Mouse (Mus musculus) hindbrain, postnatal 0 days (tissue): ENCODE data around the gene Lcmt2. TPM values are rescaled to one million over a fixed set of nuclear protein-coding genes. Genes with fewer than 3 reads are reported as not detected.
"Not testable (repeated sequence)": the region's sequence is repeated elsewhere in the genome, so short reads cannot be mapped to it uniquely, and the experiment has no call there.

Experiments used
- ATAC-seq: fragments of 200-750 bp; cut with Nextera tagmentation; 2 replicates; pipeline ENCODE4 v1.8.0; 2017; ENCODE audit warnings: mild to moderate bottlenecking, moderate TSS enrichment, moderate library complexity
- DNase-seq: peaks from one replicate; pipeline ENCODE4 v3.0.0-alpha.2; 2015; ENCODE audit warnings: low spot score
- H3K27ac ChIP-seq: fragments of 300-500 bp; sonication (generic); 2 replicates; pipeline ENCODE4 v1.5.1; 2014; ENCODE audit warnings: mild to moderate bottlenecking
- H3K27me3 ChIP-seq: fragments of 300-500 bp; sonication (generic); 2 replicates; pipeline ENCODE4 v1.6.1; 2014; ENCODE audit warnings: low read length, mixed read lengths; ENCODE audit not compliant: insufficient read depth
- H3K36me3 ChIP-seq: fragments of 300-500 bp; sonication (generic); 2 replicates; pipeline ENCODE4 v1.6.1; 2014; ENCODE audit warnings: low read length, mixed read lengths; ENCODE audit not compliant: insufficient read depth
- H3K4me1 ChIP-seq: fragments of 300-500 bp; sonication (generic); 2 replicates; pipeline ENCODE4 v1.6.1; 2014; ENCODE audit warnings: antibody characterized with exemption, low read length, mixed read lengths; ENCODE audit not compliant: insufficient read depth
- H3K4me2 ChIP-seq: fragments of 300-500 bp; sonication (generic); 2 replicates; pipeline ENCODE4 v1.6.1; 2014; ENCODE audit warnings: low read depth, mild to moderate bottlenecking, low read length, moderate library complexity, mixed read lengths
- H3K4me3 ChIP-seq: fragments of 300-500 bp; sonication (generic); 2 replicates; pipeline ENCODE4 v1.5.1; 2014; ENCODE audit warnings: low read length
- H3K9ac ChIP-seq: fragments of 300-500 bp; sonication (generic); replicated peaks from 2 replicates; pipeline ENCODE4 v1.6.1; 2014; ENCODE audit warnings: mild to moderate bottlenecking, low read length, moderate library complexity, mixed read lengths
- H3K9me3 ChIP-seq: fragments of 300-500 bp; sonication (generic); 2 replicates; pipeline ENCODE4 v1.6.1; 2016; ENCODE audit warnings: low read length, mixed read lengths
- CTCF ChIP-seq: IDR thresholded peaks from 2 replicates; pipeline ENCODE4 v1.5.1; 2016; ENCODE audit warnings: antibody characterized with exemption, control low read depth, low read depth
- WGBS: fragments of 180-500 bp; shearing (Covaris S2); extraction: QIAGEN DNeasy Blood & Tissue Kit; methylation state at CpG from one replicate; pipeline ENCODE4 v1.1.7; 2014; 5-methylcytosine and 5-hydroxymethylcytosine counted together
- polyA plus RNA-seq: library from polyadenylated mRNA; unstranded; fragments of >200 nt; fragmentation: Nextera tagmentation; extraction: Ambion mirVana; gene quantifications from 2 replicates; pipeline ENCODE4 v1.2.1, GENCODE M21; 2015
- total RNA-seq: library from RNA; depleted of rRNA; stranded (reverse); fragments of >200 nt; gene quantifications from 2 replicates; pipeline ENCODE4 v1.2.3, GENCODE M21; 2014

Gene Lcmt2
- total and polyA plus RNA-seq, 2 experiments from 2014 or later = 10.1 to 11.4 TPM

DNA sequence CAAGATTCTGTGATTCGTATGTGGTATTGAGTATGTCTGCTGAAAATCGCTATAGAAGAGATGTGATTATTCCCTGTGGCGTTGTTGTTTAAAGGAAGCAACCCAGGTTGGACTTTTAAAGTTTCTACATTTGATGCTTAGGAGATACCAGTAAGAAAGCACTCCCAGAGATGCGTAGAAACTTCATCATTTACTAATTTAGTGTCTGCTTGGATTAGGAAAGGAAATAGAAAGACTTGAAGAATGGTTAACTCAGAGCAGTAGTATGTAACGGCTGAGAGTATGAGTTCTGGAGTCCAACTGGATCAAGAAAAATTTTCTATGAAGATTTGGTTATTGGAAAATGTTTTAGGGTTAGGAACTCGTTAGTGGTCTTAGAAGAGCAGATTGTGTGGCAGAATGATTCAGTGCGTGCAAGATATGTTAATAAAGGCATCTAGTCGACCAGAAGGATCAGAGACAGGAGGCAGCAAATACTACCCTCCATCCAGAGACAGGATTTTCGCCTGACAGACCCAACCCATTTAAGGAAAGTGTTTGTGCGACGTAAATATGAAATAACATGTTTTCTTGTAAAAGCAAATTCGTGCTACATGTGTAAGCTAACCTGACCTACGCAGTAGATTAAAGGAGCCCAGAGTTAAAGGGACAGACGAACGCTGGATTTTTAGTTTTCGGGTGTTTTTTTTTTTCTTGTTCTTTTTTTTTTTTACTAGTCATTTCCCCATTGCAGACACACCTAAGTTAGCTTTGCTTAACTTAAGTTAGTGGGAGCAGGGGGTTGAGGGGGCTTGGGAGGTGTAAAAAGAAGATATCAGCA, 973 bp upstream of the Lcmt2 start:
- DNase-seq (peak; percentile 2), ATAC-seq (no peak)
- peaks cover 16% of the 10 kb centered on the region for H3K4me1 ChIP-seq
- peak overlapping the region; percentile 92 for H3K9ac ChIP-seq
- peak overlapping the region; percentile 73 for H3K4me2 ChIP-seq
- 67% methylated on average over 16 of the region's 16 CpGs for WGBS
- TF ChIP-seq CTCF = no peak
- peak overlapping the region; percentile 99 for H3K27ac ChIP-seq
- H3K9me3 ChIP-seq = no peaks in the 10 kb centered on the region
- peak overlapping the region; percentile 77 for H3K4me3 ChIP-seq
- peaks cover 1% of the 10 kb centered on the region; the same call in 1 of the 2 replicates for H3K36me3 ChIP-seq
- H3K27me3 ChIP-seq = no peaks in the 10 kb centered on the region

- H3K4me1 ChIP-seq = peaks cover 16% of the 10 kb centered on the region
- H3K27ac ChIP-seq = peak overlapping the region; percentile 99
- no peaks in the 10 kb centered on the region for H3K36me3 ChIP-seq
- peak overlapping the region; percentile 77 for H3K4me3 ChIP-seq
- WGBS = 33% methylated on average over 29 of the region's 29 CpGs
- TF ChIP-seq CTCF = no peak; the same call in 1 of the 2 replicates
- H3K4me2 ChIP-seq = peak overlapping the region; percentile 73
- ATAC-seq (no peak), DNase-seq (peak; percentile 61)
- H3K9ac ChIP-seq = peak overlapping the region; percentile 92
- H3K9me3 ChIP-seq = no peaks in the 10 kb centered on the region
- no peaks in the 10 kb centered on the region for H3K27me3 ChIP-seq
Measured at GRCm38 (mm10) chr2:121139266-121140017, 1.0 kb downstream of the Lcmt2 start.

- no peak for TF ChIP-seq CTCF
- H3K4me2 ChIP-seq = no peak overlapping the region
- no peaks in the 10 kb centered on the region for H3K9me3 ChIP-seq
- H3K9ac ChIP-seq = no peak overlapping the region
- H3K27me3 ChIP-seq = no peaks in the 10 kb centered on the region
- ATAC-seq (no peak), DNase-seq (no peak)
- H3K36me3 ChIP-seq = no peaks in the 10 kb centered on the region
- no peak overlapping the region for H3K4me3 ChIP-seq
- peaks cover 16% of the 10 kb centered on the region for H3K4me1 ChIP-seq
- H3K27ac ChIP-seq = no peak overlapping the region
- 96% methylated on average over 4 of the region's 4 CpGs for WGBS
Measured at GRCm38 (mm10) chr2:121137371-121137770, 3.1 kb downstream of the Lcmt2 start.

- H3K9me3 ChIP-seq = no peaks in the 10 kb centered on the region
- H3K4me3 ChIP-seq = no peak overlapping the region
- DNase-seq (no peak), ATAC-seq (no peak)
- H3K9ac ChIP-seq = no peak overlapping the region
- no peak overlapping the region for H3K27ac ChIP-seq
- 82% methylated on average over 1 of the region's 1 CpGs for WGBS
- TF ChIP-seq CTCF = no peak
- no peaks in the 10 kb centered on the region for H3K27me3 ChIP-seq
- H3K4me2 ChIP-seq = no peak overlapping the region
- H3K36me3 ChIP-seq = no peaks in the 10 kb centered on the region
- H3K4me1 ChIP-seq = no peaks in the 10 kb centered on the region; the same call in none of the 2 replicates
Measured at GRCm38 (mm10) chr2:121132822-121133221, 7.6 kb downstream of the Lcmt2 start.

GRCm38 (mm10) chr2:121128865-121129620, 11.4 kb downstream of the Lcmt2 start:
- no peak for TF ChIP-seq CTCF
- Histone ChIP-seq H3K4me2 (no peak overlapping the region), H3K9me3 (no peaks in the 10 kb centered on the region), H3K4me1 (no peaks in the 10 kb centered on the region), H3K27me3 (no peaks in the 10 kb centered on the region), H3K27ac (no peak overlapping the region), H3K9ac (no peak overlapping the region), H3K4me3 (no peak overlapping the region), H3K36me3 (no peaks in the 10 kb centered on the region)
- no peak for ATAC-seq
- no peak for DNase-seq
- 73% methylated on average over 9 of the region's 9 CpGs for WGBS

DNA sequence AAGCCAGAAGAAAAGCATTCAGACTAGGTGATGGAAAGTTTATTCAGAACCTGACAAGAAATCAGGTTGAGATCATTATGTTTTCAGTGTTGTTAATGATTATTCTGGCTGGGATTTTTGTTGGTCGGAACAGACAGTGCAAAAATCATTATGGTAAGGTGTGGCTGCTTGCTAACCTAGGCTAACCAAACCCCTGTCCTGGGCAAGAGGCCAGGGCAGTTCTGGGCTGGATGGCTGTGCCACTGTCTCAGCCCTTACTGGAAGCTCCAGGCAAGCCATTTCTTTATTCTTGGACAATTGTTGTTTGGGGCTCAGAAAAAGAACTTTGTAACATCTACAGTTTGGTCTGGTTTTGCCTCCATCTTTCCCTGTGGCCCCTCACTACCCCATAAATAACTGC, 12.9 kb downstream of the Lcmt2 start:
- ATAC-seq = no peak
- no peaks in the 10 kb centered on the region for H3K4me1 ChIP-seq
- no peak overlapping the region for H3K4me3 ChIP-seq
- H3K4me2 ChIP-seq = no peak overlapping the region
- H3K27ac ChIP-seq = no peak overlapping the region
- no peaks in the 10 kb centered on the region for H3K27me3 ChIP-seq
- no peak for TF ChIP-seq CTCF
- DNase-seq = no peak
- 90% methylated on average over 1 of the region's 1 CpGs for WGBS
- H3K9me3 ChIP-seq = no peaks in the 10 kb centered on the region
- no peak overlapping the region for H3K9ac ChIP-seq
- no peaks in the 10 kb centered on the region for H3K36me3 ChIP-seq

GRCm38 (mm10) chr2:121126302-121126701, 14.2 kb downstream of the Lcmt2 start:
- not testable (repeated sequence) for H3K4me2 ChIP-seq, DNase-seq, H3K4me1 ChIP-seq, H3K9ac ChIP-seq, ATAC-seq, H3K4me3 ChIP-seq, H3K27me3 ChIP-seq, H3K36me3 ChIP-seq, H3K27ac ChIP-seq, H3K9me3 ChIP-seq
- WGBS = 94% methylated on average over 5 of the region's 5 CpGs
